Mouse (Mus musculus): ENCODE results near the gene Zdhhc5.

- TF ChIP-seq MXI1 (IDR thresholded peaks at IDR 0.05; ENCODE audit: low read depth, low read length), result no peak
- TF ChIP-seq CTCF (IDR thresholded peaks at IDR 0.05 in 2 of 3, conservative IDR thresholded peaks at IDR 0.05 in 1 of 3; ENCODE audit: control insufficient read depth in 1 of 3, insufficient read depth in 1 of 3, low read depth in 2 of 3, low read length in 3 of 3, poor library complexity in 1 of 3, severe bottlenecking in 1 of 3), result no peak
- no peak for TF ChIP-seq RCOR1 (IDR thresholded peaks at IDR 0.05; ENCODE audit: low read depth, low read length)
- no peak for TF ChIP-seq NRF1 (IDR thresholded peaks at IDR 0.05; ENCODE audit: insufficient read depth, low read depth, low read length, poor library complexity, severe bottlenecking)
- TF ChIP-seq USF1 (IDR thresholded peaks at IDR 0.05; ENCODE audit: low read depth, low read length), result no peak
- no peak for TF ChIP-seq MYB (IDR thresholded peaks at IDR 0.05; ENCODE audit: low read depth, low read length)
- TF ChIP-seq SMC3 (IDR thresholded peaks at IDR 0.05; ENCODE audit: low read depth, low read length), result no peak
- no peak for TF ChIP-seq POLR2AphosphoS2 (IDR thresholded peaks at IDR 0.05; ENCODE audit: low read length)
- no peak for TF ChIP-seq E2F4 (IDR thresholded peaks at IDR 0.05; ENCODE audit: borderline replicate concordance, low read depth, low read length)
- no peak for TF ChIP-seq EP300 (IDR thresholded peaks at IDR 0.05; ENCODE audit: low read depth in 1 of 2, low read length in 2 of 2)
- no peak for TF ChIP-seq GABPA (IDR thresholded peaks at IDR 0.05; ENCODE audit: low read depth, low read length)
These were observed 42.2 kb upstream of the Zdhhc5 start for GRCm38 (mm10) chr2:84757026-84757682.
